Mouse (Mus musculus): Measurements from ENCODE around the gene Smok2b. TPM values are rescaled to one million over a fixed set of nuclear protein-coding genes. Genes with fewer than 3 reads are reported as not detected.
"Not testable (repeated sequence)": the region's sequence is repeated elsewhere in the genome, so short reads cannot be mapped to it uniquely, and the experiment has no call there.

Smok2b gene
- polyA plus RNA-seq, 1 experiment, result not detected

GRCm38 (mm10) chr17:13212136-13212850 is 17.8 kb upstream of the Smok2b start:
- no peaks in the 10 kb centered on the region for H3K36me3 ChIP-seq (ENCODE audit: control insufficient read depth, insufficient read depth, low read length, poor library complexity, severe bottlenecking)
- no peak for TF ChIP-seq POLR2A (IDR thresholded peaks at IDR 0.05; ENCODE audit: insufficient read depth, low read length)
- TF ChIP-seq EP300 (IDR thresholded peaks at IDR 0.05; ENCODE audit: insufficient read depth, low read depth, low read length), result no peak
- TF ChIP-seq CTCF (IDR thresholded peaks at IDR 0.05; ENCODE audit: low read depth, low read length), result no peak
- H3K9me3 ChIP-seq (replicated peaks; ENCODE audit: control insufficient read depth, insufficient read depth, low read length, poor library complexity, severe bottlenecking), result no peaks in the 10 kb centered on the region; the same call in 1 of the 2 replicates
- H3K27ac ChIP-seq (ENCODE audit: insufficient read depth, low read length), result no peak overlapping the region
- H3K4me1 ChIP-seq (ENCODE audit: control insufficient read depth, insufficient read depth, low read length), result no peaks in the 10 kb centered on the region
- H3K27me3 ChIP-seq (ENCODE audit: control insufficient read depth, insufficient read depth, low read length, poor library complexity, severe bottlenecking), result no peaks in the 10 kb centered on the region
- H3K4me3 ChIP-seq (ENCODE audit: low read depth, low read length), result no peak overlapping the region
- H3K9ac ChIP-seq (ENCODE audit: low read depth, poor library complexity, severe bottlenecking), result no peak overlapping the region

DNA sequence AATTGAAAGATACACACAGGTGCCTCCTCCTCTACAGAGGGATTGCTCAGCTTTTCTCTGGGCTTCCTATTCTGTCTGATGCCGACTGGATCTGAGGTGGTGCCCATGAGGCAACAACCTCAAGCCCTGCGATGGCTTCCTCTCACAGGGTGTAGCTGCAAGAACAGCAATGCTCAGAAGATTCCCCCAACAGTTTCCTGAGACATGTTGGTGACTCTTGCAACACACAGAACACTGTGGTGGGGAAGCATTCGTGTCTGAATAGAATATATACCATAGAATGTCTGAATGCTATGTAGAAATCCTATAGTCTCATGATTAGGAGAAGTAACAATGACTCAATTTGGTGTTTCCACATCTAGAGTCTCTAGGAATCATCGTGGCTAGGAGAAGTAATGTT is 15.9 kb upstream of the Smok2b start:
- H3K4me1 ChIP-seq (ENCODE audit: control insufficient read depth, insufficient read depth, low read length), result no peaks in the 10 kb centered on the region
- no peak overlapping the region for H3K4me3 ChIP-seq (ENCODE audit: low read depth, low read length)
- H3K27ac ChIP-seq (ENCODE audit: insufficient read depth, low read length), result no peak overlapping the region
- TF ChIP-seq CTCF (IDR thresholded peaks at IDR 0.05; ENCODE audit: low read depth, low read length), result no peak
- TF ChIP-seq POLR2A (IDR thresholded peaks at IDR 0.05; ENCODE audit: insufficient read depth, low read length), result no peak
- no peak for TF ChIP-seq EP300 (IDR thresholded peaks at IDR 0.05; ENCODE audit: insufficient read depth, low read depth, low read length)
- H3K9me3 ChIP-seq (replicated peaks; ENCODE audit: control insufficient read depth, insufficient read depth, low read length, poor library complexity, severe bottlenecking), result no peaks in the 10 kb centered on the region; the same call in 1 of the 2 replicates
- no peaks in the 10 kb centered on the region for H3K27me3 ChIP-seq (ENCODE audit: control insufficient read depth, insufficient read depth, low read length, poor library complexity, severe bottlenecking)
- H3K9ac ChIP-seq (ENCODE audit: low read depth, poor library complexity, severe bottlenecking), result no peak overlapping the region
- no peaks in the 10 kb centered on the region for H3K36me3 ChIP-seq (ENCODE audit: control insufficient read depth, insufficient read depth, low read length, poor library complexity, severe bottlenecking)

DNA sequence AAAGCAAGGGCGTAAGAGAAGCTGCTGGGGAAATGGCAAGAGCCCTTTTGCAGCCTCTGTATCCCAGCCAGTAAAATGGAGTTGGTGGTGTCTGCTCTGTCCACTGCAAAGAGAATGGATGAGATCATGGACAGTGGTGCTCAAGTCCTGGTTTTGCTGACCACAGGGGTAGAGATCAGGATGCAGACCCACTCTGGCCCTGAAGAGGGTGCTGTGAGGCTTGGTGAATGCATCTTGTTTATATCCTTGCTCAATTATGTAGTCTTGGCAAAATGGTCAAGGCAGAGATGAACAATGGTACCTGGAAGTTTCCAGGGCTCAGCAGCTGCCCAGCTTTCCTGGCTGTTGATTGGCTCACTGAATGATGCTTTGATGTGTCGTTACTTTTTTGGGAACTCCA is 14.5 kb upstream of the Smok2b start:
- no peaks in the 10 kb centered on the region for H3K4me1 ChIP-seq (ENCODE audit: control insufficient read depth, insufficient read depth, low read length)
- no peak overlapping the region for H3K9ac ChIP-seq (ENCODE audit: low read depth, poor library complexity, severe bottlenecking)
- H3K9me3 ChIP-seq (replicated peaks; ENCODE audit: control insufficient read depth, insufficient read depth, low read length, poor library complexity, severe bottlenecking), result no peaks in the 10 kb centered on the region; the same call in 1 of the 2 replicates
- H3K27me3 ChIP-seq (ENCODE audit: control insufficient read depth, insufficient read depth, low read length, poor library complexity, severe bottlenecking), result no peaks in the 10 kb centered on the region
- no peak overlapping the region for H3K4me3 ChIP-seq (ENCODE audit: low read depth, low read length)
- no peaks in the 10 kb centered on the region for H3K36me3 ChIP-seq (ENCODE audit: control insufficient read depth, insufficient read depth, low read length, poor library complexity, severe bottlenecking)
- TF ChIP-seq CTCF (IDR thresholded peaks at IDR 0.05; ENCODE audit: low read depth, low read length) (peak; percentile 61), POLR2A (IDR thresholded peaks at IDR 0.05; ENCODE audit: insufficient read depth, low read length) (no peak), EP300 (IDR thresholded peaks at IDR 0.05; ENCODE audit: insufficient read depth, low read depth, low read length) (no peak)
- H3K27ac ChIP-seq (ENCODE audit: insufficient read depth, low read length), result no peak overlapping the region

DNA sequence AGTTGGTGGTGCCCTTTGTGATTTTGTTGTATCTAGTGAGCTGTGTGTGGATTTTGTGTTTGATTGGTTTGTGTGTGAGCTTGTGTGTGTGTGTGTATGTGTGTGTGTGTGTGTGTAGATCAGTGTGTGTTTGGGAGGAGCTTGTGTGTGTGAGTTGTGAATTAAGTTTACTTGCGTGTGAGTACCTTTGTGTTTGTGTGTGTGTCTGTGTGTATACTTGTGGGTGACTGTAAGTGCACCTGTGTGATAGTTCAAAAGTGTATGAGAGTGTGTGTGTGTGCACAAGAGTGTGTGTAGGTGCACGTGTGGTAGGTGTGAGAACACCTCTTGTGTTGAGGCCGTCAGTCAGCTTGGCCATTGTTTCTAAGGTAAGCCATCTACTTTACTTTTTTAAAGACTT is 9.2 kb upstream of the Smok2b start, which contains the start of gene Smok2a:
Gene Smok2a, plus strand, starts transcription at position 301 of the 400 bp plus-strand sequence.
- Histone ChIP-seq H3K9ac (ENCODE audit: low read depth, poor library complexity, severe bottlenecking) (no peak within 1 kb of the TSS), H3K36me3 (ENCODE audit: control insufficient read depth, insufficient read depth, low read length, poor library complexity, severe bottlenecking) (no peaks in the 10 kb centered on the region), H3K27me3 (ENCODE audit: control insufficient read depth, insufficient read depth, low read length, poor library complexity, severe bottlenecking) (no peaks in the 10 kb centered on the region), H3K27ac (ENCODE audit: insufficient read depth, low read length) (no peak within 1 kb of the TSS), H3K4me3 (ENCODE audit: low read depth, low read length) (no peak within 1 kb of the TSS), H3K4me1 (ENCODE audit: control insufficient read depth, insufficient read depth, low read length) (no peaks in the 10 kb centered on the region), H3K9me3 (replicated peaks; ENCODE audit: control insufficient read depth, insufficient read depth, low read length, poor library complexity, severe bottlenecking) (peaks cover 11% of the 10 kb centered on the region)
- no peak for TF ChIP-seq CTCF (IDR thresholded peaks at IDR 0.05; ENCODE audit: low read depth, low read length)
- no peak for TF ChIP-seq EP300 (IDR thresholded peaks at IDR 0.05; ENCODE audit: insufficient read depth, low read depth, low read length)
- TF ChIP-seq POLR2A (IDR thresholded peaks at IDR 0.05; ENCODE audit: insufficient read depth, low read length), result no peak

DNA sequence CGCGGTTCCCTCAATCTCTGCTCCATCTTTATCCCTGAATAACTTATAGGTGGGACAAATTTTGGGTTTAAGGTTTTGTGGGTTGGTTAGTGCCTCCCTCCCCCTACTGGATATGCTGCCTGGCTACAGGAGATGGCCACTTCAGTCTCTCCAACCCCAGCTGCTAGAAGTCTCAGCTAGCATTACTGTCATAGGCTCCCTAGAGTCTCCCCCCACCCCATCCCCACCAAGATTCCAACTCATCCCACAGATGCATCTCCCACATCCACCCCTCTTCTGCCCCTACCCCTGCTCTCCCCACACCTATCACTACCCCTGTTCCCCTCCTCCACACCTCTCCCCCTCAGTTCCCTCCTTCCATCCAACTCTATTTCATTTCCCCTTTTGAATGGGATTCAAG is 8.1 kb upstream of the Smok2b start:
- not testable (repeated sequence) for H3K36me3 ChIP-seq (ENCODE audit: control insufficient read depth, insufficient read depth, low read length, poor library complexity, severe bottlenecking); H3K9ac ChIP-seq (ENCODE audit: low read depth, poor library complexity, severe bottlenecking); H3K4me3 ChIP-seq (ENCODE audit: low read depth, low read length); H3K27ac ChIP-seq (ENCODE audit: insufficient read depth, low read length); H3K4me1 ChIP-seq (ENCODE audit: control insufficient read depth, insufficient read depth, low read length); H3K27me3 ChIP-seq (ENCODE audit: control insufficient read depth, insufficient read depth, low read length, poor library complexity, severe bottlenecking)
- H3K9me3 ChIP-seq (replicated peaks; ENCODE audit: control insufficient read depth, insufficient read depth, low read length, poor library complexity, severe bottlenecking), result peaks cover 11% of the 10 kb centered on the region

- H3K27me3 ChIP-seq (ENCODE audit: control insufficient read depth, insufficient read depth, low read length, poor library complexity, severe bottlenecking); H3K4me3 ChIP-seq (ENCODE audit: low read depth, low read length); H3K36me3 ChIP-seq (ENCODE audit: control insufficient read depth, insufficient read depth, low read length, poor library complexity, severe bottlenecking); H3K9me3 ChIP-seq (replicated peaks; ENCODE audit: control insufficient read depth, insufficient read depth, low read length, poor library complexity, severe bottlenecking); H3K4me1 ChIP-seq (ENCODE audit: control insufficient read depth, insufficient read depth, low read length); H3K9ac ChIP-seq (ENCODE audit: low read depth, poor library complexity, severe bottlenecking); H3K27ac ChIP-seq (ENCODE audit: insufficient read depth, low read length): not testable (repeated sequence)
Measured at GRCm38 (mm10) chr17:13239461-13239860, 9.4 kb downstream of the Smok2b start.

DNA sequence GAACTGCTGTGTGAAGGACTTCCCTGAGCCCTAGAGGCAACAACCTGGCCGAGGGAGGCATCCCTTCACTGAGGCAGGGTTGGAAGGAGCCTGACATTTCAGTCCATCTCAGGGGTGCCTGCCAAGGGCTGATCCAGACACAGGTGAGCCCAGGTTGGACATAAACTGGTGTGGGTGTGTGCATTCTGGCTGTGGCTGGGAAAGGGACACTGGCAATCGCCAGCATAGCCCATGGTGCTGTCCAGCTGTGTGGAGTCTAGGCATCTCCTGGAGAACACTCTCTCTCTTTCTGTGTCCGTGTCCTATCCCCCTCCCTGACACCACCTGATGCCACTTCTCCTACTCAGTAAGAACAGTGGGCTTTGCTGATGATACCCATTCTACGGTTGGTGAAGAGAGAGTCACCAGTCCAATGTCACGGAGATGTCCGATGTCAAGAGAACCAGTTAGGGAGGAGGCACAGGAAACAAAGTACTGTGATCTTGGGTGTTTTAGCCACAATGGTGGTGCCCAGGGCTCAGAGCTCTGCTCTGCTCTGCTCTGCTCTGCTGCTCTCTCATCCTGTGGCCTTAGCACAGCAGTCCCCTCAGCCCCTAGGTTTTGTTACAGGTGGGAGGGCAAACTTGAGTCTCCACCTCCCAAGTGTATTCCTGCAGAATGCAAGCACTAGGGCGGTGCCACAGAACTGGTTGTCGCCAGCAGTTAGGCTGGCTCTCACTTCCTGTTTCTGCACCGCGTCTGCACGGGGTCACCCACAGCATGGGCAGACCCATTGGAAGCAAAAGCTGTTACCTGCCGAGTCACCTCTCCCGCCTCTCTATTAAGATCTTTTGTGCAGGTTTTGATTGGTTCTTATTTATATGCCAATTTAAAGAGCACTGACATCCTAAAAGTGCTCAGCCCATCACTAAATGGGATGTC is 11.0 kb downstream of the Smok2b start:
- H3K27me3 ChIP-seq (ENCODE audit: control insufficient read depth, insufficient read depth, low read length, poor library complexity, severe bottlenecking); H3K9ac ChIP-seq (ENCODE audit: low read depth, poor library complexity, severe bottlenecking); H3K4me1 ChIP-seq (ENCODE audit: control insufficient read depth, insufficient read depth, low read length); H3K36me3 ChIP-seq (ENCODE audit: control insufficient read depth, insufficient read depth, low read length, poor library complexity, severe bottlenecking); H3K9me3 ChIP-seq (replicated peaks; ENCODE audit: control insufficient read depth, insufficient read depth, low read length, poor library complexity, severe bottlenecking); H3K27ac ChIP-seq (ENCODE audit: insufficient read depth, low read length); H3K4me3 ChIP-seq (ENCODE audit: low read depth, low read length): not testable (repeated sequence)

GRCm38 (mm10) chr17:13254786-13255185 is 24.7 kb downstream of the Smok2b start:
- not testable (repeated sequence) for H3K27ac ChIP-seq (ENCODE audit: insufficient read depth, low read length); H3K9me3 ChIP-seq (replicated peaks; ENCODE audit: control insufficient read depth, insufficient read depth, low read length, poor library complexity, severe bottlenecking); H3K4me3 ChIP-seq (ENCODE audit: low read depth, low read length); H3K4me1 ChIP-seq (ENCODE audit: control insufficient read depth, insufficient read depth, low read length); H3K9ac ChIP-seq (ENCODE audit: low read depth, poor library complexity, severe bottlenecking); H3K27me3 ChIP-seq (ENCODE audit: control insufficient read depth, insufficient read depth, low read length, poor library complexity, severe bottlenecking); H3K36me3 ChIP-seq (ENCODE audit: control insufficient read depth, insufficient read depth, low read length, poor library complexity, severe bottlenecking)

Data from ES-Bruce4 (cell line).